Mouse (Mus musculus): ENCODE results near the gene Gusb.
"Not testable (repeated sequence)": the region's sequence is repeated elsewhere in the genome, so short reads cannot be mapped to it uniquely, and the experiment has no call there.

Gene Gusb

DNA sequence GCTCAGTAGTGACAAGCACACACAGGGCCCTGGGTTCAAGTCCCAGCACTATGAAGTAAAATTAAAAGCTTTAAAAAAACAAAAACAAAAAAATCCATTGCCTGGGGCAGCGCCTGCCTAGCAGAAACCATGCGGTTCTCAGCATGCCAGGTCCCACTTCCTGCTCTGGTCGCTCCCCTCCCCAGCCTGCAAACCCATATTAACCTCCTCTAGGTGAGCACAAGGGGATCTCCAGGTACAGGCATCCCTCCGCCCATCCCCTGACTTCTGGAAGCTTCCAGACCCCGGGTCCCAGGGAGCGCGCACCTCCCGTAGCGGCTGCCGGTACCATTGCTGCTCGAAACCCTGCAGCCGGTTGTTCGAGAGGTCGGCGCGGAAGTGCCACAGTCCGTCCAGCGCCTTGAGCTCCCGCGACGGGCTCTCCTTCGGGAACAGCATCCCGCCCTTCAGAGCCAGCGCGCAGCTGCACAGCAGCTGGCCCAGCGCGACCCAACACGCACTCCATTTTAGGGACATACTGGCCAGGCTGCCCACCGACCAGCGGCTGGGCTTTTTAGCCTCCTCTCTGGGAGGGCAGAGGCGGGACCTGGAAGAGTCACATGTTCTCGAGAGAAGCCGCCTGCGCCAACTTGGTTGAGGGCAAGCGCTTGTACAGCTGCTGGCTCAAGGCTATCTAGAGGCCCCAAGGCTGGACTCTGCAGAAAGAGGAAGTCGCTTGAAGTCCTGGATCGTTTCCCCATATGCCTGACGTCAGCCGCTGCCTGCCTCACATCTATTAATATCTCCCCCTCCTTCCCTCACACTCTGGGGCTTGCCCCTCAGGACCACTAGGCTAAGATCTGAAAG lies at the start of gene Gusb:
TSS of gene Gusb (minus strand) at position 749 of the 846 bp plus-strand sequence.
- peak; percentile 68 for DNase-seq (ENCODE audit: low read depth, low spot score)

DNA sequence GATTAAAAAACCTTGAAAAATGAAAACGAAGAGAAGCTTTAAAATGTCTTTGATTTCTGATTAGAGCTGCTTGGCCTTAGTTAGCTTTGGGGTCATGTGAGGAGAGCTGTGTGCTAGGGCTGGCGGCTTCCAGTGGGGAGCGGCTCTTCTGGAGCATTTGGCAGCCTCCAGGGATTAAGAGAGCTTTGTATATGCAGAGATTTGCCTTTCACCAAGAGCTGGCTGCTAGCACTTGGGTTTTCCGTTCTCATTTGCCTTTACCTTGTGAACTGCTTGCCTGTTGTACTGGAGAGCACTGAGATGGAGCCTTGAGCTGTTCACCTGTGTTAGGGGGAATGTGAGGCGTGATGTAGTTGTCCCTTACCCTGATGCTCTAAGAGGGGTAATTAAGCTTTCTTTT lies 49.7 kb upstream of the Gusb start:
- DNase-seq (ENCODE audit: low read depth, low spot score), result no peak

DNA sequence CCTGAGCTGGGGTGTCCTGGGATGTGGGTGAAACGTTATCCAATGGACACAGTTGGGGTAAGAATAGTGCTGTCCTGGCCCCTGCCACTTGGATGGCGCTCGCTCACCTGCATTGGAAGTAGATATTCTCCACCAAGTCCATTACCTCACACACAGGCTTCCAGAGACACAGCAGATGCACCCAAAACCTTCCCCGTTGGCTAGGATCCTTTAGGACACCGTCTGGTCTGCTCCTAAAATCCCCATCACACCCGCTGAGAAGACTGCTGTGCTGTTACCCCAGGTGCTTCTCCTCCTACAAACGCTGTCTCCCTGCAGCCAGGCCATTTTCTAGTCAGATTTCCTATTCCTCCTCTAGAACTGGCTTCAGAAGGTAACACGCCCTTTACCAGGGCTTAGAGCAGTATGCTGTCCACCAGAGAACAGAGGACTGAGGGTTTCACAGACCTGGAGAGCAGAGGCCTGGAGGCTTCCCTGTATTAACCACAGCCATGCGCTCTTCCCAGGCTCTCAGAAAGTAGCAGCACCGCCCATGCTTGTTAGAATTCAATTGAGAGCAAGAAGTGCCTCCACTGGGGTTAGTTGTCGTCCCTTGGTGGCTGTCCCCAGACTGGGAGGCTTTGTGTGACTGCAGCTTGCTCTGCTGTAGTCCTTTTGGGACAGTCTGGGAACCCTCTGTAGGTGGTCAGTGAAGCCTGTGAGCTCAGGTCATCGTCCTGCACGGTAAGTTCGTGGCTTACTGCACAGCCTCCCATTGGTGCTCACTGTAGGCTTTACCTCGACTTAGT lies 48.4 kb upstream of the Gusb start:
- no peak for DNase-seq (ENCODE audit: low read depth, low spot score)

DNA sequence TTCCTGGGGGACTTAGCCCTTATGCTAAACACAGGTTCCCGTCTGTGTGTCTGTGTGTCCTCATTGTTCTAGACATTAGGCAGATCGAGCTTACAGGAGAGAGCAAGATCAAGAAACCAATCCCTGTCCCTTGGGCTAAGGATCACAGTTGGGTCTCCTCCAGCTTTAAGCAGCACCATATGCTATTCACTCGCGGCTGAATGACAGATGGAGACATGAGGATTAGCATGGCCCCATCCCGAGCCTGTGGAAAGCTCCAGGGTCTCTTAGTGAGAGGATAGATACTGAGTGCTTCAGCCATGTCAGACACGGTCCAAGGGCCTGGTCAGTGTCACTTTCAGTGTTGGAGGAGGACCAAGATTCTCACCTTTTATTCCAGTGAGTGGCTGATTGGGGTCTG lies 47.6 kb upstream of the Gusb start:
- no peak for DNase-seq (ENCODE audit: low read depth, low spot score)

DNA sequence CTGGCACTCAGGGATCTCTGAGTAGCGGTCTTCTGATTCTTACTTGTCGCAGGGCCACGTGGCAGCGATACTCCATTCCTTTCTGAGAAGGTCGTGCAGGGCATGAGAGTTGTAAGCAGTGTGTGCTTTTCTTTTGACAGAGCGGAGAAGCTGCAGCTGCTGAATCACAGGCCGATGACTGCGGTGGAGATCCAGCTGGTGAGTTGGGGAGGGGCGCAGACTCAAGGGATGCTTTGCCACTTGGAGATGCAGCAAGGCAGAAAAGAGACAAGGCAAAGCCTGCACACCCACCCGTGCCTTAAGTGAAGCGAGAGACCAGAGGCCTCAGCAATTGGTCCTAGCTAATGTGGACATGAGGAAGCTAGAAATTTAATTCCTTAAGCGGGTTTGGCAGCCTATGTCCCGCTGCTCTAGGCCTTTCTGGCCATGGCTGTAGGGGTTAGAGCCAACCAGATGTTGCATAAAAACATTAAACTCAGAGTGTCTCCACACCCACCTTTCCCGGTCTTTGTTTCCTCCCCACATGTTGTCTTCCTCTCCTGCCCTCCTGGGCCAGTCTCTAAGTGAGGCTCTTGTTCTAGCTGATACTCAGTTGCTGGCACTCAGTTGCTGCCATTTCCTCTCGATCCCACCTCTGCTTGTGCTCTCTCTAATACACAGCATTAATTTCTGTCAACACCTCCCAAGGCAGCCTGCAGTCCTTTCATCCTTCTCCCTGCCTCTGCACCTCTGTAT lies 46.1 kb upstream of the Gusb start:
- DNase-seq (ENCODE audit: low read depth, low spot score), result no peak

DNA sequence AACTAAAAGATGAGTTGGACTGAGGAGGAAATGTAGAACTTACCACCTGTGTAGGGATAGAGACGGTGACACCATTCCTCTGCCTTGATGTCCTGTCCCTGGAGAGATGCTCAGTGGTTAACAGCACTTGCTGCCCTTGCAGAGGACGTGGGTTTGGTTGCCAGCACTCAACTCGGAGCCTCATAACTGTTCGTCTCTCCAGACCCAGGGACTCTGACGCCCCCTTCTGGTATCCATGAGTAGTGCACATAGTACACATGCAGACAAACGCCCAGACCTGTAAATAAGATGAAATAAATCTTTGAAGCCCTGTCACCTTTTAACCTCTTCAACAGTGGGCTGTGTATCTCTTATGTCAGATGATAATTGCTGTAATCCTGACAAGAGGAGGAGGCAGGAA lies 44.2 kb upstream of the Gusb start:
- no peak for DNase-seq (ENCODE audit: low read depth, low spot score)

DNA sequence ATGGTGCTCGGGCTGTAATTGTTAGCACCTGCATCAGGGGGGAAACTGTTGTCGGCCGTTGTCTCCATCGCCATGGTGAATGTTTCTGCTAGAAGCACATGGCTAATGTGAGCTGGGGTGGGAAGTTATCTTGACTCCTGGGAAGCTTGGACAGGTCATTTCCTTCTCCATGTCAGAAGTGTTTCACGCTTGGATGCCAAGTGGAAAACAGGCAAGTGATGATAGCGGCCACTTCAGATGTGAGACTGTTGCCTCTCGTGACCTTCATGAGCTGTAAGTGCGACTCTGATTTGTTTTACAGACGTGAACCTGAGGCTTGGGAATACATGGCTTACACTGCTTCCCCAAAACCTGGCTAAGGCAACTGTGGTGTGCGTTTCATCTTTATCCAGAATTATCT lies 43.7 kb upstream of the Gusb start:
- DNase-seq (ENCODE audit: low read depth, low spot score), result no peak

DNA sequence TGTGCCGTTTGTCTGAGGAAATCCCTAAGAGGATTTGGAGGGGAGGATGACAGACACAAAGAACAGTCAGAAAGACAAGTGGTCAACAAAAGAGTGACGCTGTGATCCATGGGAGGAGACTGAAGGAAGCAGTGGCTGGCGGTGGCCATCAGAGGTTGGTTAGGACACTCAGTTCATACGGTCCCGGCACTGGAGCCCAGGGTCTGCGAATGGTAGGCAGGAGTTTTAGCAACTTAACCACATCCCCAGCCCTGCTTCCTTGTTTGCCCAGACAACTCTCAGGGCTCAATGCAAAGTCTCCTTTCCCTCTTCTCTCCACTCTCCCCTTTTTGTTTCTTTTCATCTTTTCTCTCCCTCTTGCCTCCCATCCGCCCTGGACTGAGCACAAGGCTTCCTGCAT lies 43.3 kb upstream of the Gusb start:
- no peak for DNase-seq (ENCODE audit: low read depth, low spot score)

DNA sequence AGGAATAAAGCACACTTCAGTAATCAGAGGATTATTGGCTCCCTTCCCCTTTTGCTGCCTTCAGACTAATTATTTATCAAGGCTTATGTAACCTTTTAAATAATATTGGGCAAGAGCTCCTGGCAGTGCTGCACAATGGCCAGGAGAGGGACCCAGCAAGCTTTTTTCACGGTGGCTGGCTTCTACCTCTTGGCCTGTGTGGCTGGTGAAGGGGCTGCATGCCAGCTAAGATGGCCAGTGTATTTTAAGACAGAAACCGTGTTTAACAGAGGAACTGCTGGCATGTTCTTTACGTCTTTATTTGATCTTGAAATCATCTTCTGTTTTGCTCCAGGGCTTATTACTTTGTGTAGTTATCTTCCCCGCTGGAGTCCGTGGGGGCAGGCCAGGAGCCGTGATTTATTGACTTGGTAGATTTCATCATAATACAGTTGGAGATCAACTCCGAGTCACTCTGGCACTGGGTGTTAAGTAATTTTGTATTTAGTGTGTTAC lies 41.4 kb upstream of the Gusb start:
- DNase-seq (ENCODE audit: low read depth, low spot score), result no peak

DNA sequence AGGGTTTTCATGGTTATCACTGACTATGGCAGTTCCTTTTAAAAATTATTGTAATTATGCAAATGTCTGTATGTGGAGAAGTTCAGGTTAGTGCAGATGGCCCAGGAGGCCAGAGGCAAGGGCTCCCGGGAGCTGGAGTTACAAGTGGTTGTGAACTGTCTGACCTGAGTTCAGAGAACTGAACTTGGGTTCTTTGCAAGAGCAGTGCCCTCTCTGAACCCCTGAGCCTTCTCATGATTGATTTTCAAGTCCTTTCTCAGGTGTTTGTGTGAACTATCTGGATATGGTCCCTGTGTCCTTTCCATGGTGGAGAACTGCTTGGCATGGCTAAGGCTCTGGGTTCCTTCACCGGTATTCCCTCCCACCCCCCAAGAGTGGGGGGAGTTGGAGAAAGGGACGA lies 40.9 kb upstream of the Gusb start:
- DNase-seq (ENCODE audit: low read depth, low spot score), result no peak

DNA sequence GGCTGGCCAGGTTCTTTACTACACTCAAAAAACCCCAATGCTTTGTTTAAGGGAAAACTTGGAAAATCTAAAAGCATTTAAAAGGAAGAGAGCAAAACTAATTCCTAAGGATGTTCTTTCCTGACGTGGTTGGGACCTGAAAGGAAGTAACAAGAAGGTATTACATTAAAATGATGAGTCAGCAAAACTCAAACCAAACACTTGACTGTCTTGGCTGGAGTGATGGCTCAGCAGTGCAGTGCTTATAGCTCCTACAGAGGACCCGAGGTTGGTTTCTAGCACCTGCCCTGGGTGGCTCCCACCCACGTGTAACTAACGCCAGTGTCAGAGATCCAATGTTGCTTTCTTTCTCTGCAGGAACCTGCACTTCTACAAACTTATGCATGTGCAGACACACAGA lies 38.4 kb upstream of the Gusb start:
- no peak for DNase-seq (ENCODE audit: low read depth, low spot score)

DNA sequence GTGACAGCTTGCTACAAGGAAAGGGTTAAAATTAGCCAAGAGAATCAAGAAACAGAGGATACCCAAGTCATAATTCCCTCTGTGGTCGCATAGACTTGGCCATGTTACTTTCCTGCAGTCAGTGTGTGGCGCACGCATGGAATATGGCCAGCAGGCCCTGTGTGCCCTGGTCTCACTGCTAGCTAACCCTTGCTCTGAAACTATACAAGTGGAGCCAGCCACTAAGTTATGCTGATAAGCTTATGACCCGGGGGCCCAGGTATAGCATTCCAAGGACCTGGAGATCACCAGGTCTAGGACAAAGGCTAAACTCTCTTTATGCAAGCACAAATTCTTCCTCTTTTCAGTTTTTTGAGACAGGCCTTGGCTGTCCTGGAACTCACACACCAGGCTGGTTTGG lies 37.9 kb upstream of the Gusb start:
- no peak for DNase-seq (ENCODE audit: low read depth, low spot score)

DNA sequence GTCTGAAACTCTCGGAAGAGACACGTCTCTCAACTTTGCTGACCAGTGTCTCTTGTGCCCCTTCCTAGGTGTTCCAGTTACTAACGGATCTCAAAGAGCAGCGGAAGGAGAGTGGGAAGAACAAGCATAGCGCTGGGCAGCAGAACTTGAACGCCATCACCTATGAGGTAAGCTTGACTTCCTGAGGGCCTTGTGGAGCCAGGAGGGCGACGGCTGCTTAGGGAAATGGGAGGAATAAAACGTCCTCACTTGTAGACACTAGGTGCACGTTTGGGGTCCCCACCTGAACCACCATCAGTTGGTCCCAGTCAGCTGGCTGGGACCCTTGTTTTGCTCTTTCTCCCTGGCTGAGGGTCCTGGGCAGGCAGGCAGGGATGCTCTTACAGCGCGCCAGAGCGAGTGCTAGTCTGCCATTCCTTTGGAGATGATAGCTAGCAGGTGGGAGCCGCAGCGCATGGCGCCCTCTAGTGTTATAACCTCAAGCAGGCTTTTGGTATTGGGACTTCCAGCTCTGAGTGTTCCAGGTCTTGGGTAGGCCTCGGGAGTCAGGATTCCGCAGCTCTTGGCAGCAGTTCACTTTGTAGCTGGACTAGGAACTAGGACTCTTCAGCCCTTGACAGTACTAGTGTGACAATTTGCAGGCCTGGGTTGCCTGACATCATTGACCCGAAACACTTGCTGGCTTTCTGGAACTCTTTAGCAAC lies 35.1 kb upstream of the Gusb start:
- peak; percentile 64 for DNase-seq (ENCODE audit: low read depth, low spot score)

DNA sequence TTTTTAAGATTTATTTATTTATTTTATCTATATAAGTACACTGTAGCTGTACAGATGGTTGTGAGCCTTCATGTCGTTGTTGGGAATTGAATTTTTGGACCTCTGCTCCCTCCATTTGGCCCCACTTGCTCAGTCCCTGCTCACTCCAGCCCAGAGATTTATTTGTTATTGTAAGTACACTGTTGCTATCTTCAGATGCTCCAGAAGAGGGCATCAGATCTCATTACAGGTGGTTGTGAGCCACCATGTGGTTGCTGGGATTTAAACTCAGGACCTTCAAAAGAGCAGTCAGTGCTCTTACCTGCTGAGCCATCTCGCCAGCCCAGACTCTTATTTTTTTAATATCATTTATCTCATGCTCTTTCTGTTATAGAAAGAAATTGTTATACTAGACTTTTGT lies 33.5 kb upstream of the Gusb start:
- not testable (repeated sequence) for DNase-seq (ENCODE audit: low read depth, low spot score)

DNA sequence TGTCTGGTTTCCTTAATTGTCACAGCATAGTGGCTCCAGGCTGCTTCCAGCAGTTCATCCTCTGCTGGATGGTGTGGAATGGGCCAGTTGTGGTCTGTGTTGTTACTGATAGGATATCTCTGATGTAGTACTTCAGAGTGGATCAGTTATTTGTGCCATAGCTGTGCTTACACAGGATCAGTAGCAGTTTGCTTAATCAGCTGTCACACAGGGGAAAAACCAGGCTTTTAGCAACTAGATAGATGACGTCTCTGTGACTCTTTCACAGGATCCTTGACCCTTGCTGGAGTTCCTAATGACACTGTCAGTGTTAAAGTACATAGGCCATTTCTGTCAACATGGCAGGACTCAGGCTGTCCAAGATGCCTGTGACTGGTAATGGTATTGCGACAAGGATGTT lies 31.0 kb upstream of the Gusb start:
- no peak for DNase-seq (ENCODE audit: low read depth, low spot score)

DNA sequence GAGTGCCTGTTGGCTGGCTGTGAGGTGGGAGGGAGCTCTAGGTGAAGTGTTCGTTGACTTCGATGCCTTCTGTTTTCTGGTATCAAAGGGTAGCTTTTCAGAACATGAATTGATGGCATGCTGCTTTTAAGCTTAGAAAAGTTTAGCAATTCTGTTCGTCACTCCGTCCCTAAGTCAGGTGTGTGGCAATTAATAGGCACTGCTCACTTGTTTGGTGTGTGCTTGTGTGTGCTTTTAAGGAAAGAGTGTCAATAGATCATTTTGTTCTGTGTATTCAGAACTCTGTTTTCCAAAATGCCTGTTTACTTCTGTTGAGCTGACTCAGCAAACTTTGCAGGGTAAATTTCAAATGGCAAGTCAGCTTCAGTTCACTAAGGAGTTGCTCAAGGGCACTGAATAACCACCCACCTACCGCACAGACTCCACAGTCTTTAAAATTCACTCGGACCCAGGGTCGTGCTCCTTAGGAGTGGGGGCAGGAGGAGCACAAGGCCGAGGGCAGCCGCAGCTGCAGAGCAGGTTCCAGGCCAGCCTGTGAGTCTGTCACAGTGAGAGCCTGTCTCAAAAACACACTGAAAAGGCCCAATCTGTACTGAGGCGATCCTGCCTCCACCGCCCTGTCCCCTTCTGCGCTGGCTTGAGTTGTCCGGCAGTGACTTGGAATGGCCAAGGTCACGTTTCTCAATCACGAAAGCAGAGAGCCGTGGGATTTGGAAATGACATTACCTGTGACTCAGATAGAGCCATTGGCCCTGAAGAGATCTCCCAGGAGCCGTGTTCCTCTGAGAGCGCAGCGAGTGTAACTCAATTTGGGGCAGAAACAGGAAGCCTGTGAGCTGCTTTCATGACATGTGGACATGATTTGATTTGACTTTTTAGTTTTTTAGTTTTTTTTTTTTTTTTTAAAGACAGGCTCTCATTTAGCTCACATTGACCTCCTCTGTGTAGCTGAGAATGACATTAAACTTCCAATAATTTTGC lies 28.9 kb upstream of the Gusb start:
- no peak for DNase-seq (ENCODE audit: low read depth, low spot score)

DNA sequence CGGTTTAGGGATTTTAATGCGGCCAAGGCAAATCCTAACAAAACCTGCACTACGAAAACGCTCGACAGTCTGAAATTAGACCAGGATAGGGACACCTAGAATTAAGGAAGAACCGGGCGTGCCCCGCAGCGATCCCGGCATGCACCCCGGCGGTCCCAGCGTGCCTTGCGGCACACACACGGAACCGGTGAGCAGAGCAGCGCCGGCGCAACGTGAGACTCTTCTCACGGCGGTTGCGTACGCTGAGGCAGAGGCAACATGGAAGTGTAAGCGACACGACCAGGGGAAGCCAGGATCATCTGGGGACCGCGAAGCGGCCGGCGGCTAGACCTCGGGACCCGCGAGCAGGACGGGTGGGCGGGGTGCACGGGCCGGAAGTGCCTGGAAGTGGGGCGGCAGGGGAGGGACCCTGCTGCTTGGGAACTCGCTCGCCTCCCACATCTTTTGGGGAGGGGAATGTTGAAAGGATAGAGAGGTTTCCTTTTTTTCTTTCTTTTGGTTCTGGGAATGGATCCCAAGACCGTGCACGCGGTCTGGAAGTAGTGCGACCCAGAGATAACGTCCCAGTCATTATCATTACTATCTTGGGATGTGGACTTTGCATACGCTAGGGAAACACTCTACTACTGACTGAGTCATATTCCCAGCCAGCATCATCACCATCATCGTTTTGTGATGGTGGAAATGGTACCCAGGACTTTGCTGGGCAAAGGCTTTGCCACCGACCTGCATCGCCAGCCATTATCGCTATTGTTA lies 26.5 kb upstream of the Gusb start, which contains the start of the genes Asl and Crcp:
TSS of gene Asl (minus strand) at position 106 of the 756 bp plus-strand sequence.
TSS of gene Crcp (plus strand) at position 149 of the 756 bp plus-strand sequence.
- peak; percentile 61 for DNase-seq (ENCODE audit: low read depth, low spot score)

DNA sequence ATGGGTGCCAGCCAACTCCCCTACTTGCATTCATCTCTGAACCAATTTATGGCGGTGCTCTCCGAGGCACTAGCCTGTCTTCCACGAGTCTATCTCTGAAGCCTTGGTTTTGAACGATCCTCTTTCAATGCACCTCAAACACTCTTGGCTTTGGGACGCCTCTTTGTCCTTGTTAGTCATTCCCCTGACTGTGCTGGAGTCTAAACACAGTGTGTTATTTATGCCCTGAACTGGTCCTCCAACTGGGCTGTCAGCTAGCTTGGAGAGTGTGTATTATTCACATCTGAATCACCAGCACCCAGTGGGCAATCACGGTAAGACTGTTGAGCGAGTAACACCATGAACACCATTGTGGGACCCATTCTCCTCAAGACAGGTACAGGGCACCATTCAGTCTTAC lies 24.8 kb upstream of the Gusb start:
- no peak for DNase-seq (ENCODE audit: low read depth, low spot score)

DNA sequence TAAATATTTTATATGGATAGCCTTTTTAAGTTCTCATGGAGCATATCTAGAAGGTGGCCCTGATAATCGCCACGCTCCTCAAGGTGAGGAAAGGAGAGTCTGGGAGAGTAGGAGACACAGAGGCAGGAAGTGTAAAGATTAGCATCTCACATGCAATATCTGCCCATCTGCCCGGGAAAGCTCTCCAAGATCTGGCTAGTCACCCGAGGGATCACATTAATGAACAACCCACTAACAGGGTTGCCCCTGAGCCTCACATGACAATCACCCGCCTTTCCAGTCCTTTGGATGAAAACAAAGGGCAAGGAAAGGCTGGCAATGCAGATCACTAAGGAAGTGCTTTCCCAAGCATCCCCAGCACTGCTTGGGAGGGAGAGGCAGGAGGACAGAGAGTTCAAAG lies 24.3 kb upstream of the Gusb start:
- DNase-seq (ENCODE audit: low read depth, low spot score), result no peak

Measured in embryo, embryonic 11.5 days (tissue).